Mouse (Mus musculus) lung, embryonic 16.5 days (tissue): ENCODE measurements around the gene Ankrd11. TPM values are rescaled to one million over a fixed set of nuclear protein-coding genes. Genes with fewer than 3 reads are reported as not detected.

Experiments used
- ATAC-seq: fragments of 200-750 bp; cut with Nextera tagmentation; 2 replicates; pipeline ENCODE4 v1.8.0; 2017; ENCODE audit warnings: low read depth, mild to moderate bottlenecking, moderate library complexity
- H3K27ac ChIP-seq: fragments of 300-500 bp; sonication (generic); 2 replicates; pipeline ENCODE4 v1.5.1; 2014; ENCODE audit warnings: mild to moderate bottlenecking, control low read depth, low read length
- H3K27me3 ChIP-seq: fragments of 300-500 bp; sonication (generic); 2 replicates; pipeline ENCODE4 v1.6.1; 2014; ENCODE audit warnings: low read depth, low read length, mixed read lengths; ENCODE audit not compliant: control insufficient read depth, insufficient read depth
- H3K36me3 ChIP-seq: fragments of 300-500 bp; sonication (generic); 2 replicates; pipeline ENCODE4 v1.6.1; 2014; ENCODE audit warnings: low read length; ENCODE audit not compliant: control insufficient read depth, insufficient read depth
- H3K4me1 ChIP-seq: fragments of 300-500 bp; sonication (generic); replicated peaks from 2 replicates; pipeline ENCODE4 v1.6.1; 2014; ENCODE audit warnings: low read length, mixed read lengths; ENCODE audit not compliant: control insufficient read depth, insufficient read depth
- H3K4me2 ChIP-seq: fragments of 300-500 bp; sonication (generic); 2 replicates; pipeline ENCODE4 v1.6.1; 2014; ENCODE audit warnings: low read depth, low read length, control low read depth
- H3K4me3 ChIP-seq: fragments of 300-500 bp; sonication (generic); 2 replicates; pipeline ENCODE4 v1.5.1; 2014; ENCODE audit warnings: mild to moderate bottlenecking, low read length, control low read depth
- H3K9ac ChIP-seq: fragments of 300-500 bp; sonication (generic); 2 replicates; pipeline ENCODE4 v1.6.1; 2014; ENCODE audit warnings: low read length, control low read depth
- H3K9me3 ChIP-seq: fragments of 300-500 bp; sonication (generic); 2 replicates; pipeline ENCODE4 v1.6.1; 2016; ENCODE audit warnings: low read length; ENCODE audit not compliant: control insufficient read depth
- WGBS: fragments of 180-500 bp; shearing (Covaris S2); extraction: QIAGEN DNeasy Blood & Tissue Kit; methylation state at CpG from one replicate; pipeline ENCODE4 v1.1.7; 2014; 5-methylcytosine and 5-hydroxymethylcytosine counted together
- polyA plus RNA-seq: library from polyadenylated mRNA; unstranded; fragments of >200 nt; fragmentation: Nextera tagmentation; extraction: Ambion mirVana; gene quantifications from 2 replicates; pipeline ENCODE4 v1.2.1, GENCODE M21; 2015

Ankrd11 gene
- polyA plus RNA-seq, 1 experiment from 2014 or later, result 23.9 TPM

DNA sequence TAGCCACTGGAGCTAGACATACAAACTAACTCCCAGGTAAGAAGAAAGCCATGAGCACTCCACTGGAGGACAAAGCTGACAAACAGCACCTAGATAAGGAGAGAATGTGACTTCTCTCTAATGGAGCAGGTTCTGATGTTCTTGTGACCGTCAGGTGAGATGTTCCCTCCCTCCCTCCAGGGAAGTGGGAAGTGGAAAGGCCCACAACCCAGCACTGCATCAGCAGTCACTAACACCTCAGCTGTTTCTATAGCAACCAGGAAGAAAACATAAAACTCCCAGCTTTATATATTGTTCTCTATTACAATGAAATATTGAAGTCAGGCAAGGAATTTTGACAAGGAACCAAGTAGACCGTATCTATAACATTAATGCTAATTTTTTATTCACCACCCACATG is 22.0 kb downstream of the Ankrd11 start:
- Histone ChIP-seq H3K36me3 (no peaks in the 10 kb centered on the region), H3K4me1 (peaks cover 11% of the 10 kb centered on the region), H3K4me2 (no peak overlapping the region), H3K27ac (no peak overlapping the region), H3K27me3 (no peaks in the 10 kb centered on the region), H3K4me3 (no peak overlapping the region), H3K9ac (no peak overlapping the region), H3K9me3 (no peaks in the 10 kb centered on the region)
- 55% methylated on average over 2 of the region's 2 CpGs for WGBS
- ATAC-seq, result no peak

DNA sequence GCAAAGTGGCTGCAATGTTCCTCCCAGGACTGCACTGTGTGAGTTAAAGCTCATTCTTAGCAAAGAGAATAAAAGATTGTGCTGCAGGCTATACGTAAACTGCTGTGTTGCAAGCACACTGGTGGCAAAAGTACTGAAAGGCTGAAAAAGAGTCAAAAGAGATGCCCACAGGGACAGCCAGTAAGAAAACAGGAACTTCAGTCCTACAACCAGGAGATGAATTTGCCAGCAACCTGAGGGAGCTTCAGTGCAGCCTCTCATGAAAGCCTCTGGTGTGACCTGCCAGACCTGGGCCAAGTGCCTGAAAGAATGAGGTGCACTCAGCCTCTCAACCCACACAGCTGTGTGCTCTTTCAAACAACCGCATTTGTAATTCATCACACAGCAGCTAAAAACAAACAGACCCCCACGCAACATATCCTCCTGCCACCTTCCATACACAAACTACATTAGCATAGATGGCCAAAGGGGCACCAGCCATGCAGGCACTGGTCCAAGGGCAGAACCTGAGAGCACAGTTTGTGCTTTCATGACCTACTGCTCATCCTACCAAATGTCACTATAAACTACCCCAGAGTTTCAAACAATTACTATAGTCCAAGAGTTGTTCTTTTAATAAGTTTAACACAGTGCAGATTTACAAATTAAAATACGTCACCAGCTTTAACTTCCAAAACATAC is 23.5 kb downstream of the Ankrd11 start:
- WGBS, result 58% methylated on average over 4 of the region's 4 CpGs
- no peaks in the 10 kb centered on the region for H3K9me3 ChIP-seq

DNA sequence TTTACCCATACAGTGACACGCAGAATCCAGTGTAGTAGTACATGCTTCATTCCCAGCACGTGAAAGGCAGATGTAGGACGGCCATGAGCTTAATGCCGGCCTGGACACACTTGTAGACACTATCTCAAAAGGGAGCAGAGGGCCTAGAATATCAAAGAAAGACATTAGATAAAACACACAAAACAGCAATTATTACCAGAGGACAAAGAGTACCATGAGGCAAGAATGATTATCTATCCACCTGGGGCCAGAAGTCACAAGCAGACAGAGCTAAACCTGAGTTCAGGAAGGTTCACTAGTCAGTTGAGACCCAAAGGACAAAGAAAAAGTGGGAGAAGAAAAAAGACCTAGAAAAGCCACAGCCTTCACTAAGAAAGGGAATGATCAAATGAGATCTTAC is 24.9 kb downstream of the Ankrd11 start:
- no peak overlapping the region for H3K4me3 ChIP-seq
- H3K27ac ChIP-seq, result no peak overlapping the region
- H3K36me3 ChIP-seq, result no peaks in the 10 kb centered on the region
- peaks cover 13% of the 10 kb centered on the region for H3K4me1 ChIP-seq
- no peak overlapping the region for H3K9ac ChIP-seq
- H3K9me3 ChIP-seq, result no peaks in the 10 kb centered on the region
- H3K27me3 ChIP-seq, result no peaks in the 10 kb centered on the region
- no peak overlapping the region for H3K4me2 ChIP-seq
- no peak for ATAC-seq
- WGBS, result 86% methylated on average over 4 of the region's 4 CpGs

More for the DNA sequence above, 23.5 kb downstream of the Ankrd11 start:
- Histone ChIP-seq H3K4me3 (no peak overlapping the region), H3K36me3 (no peaks in the 10 kb centered on the region), H3K9ac (no peak overlapping the region), H3K4me2 (no peak overlapping the region), H3K27me3 (no peaks in the 10 kb centered on the region), H3K27ac (no peak overlapping the region), H3K4me1 (peaks cover 16% of the 10 kb centered on the region)
- ATAC-seq, result no peak

DNA sequence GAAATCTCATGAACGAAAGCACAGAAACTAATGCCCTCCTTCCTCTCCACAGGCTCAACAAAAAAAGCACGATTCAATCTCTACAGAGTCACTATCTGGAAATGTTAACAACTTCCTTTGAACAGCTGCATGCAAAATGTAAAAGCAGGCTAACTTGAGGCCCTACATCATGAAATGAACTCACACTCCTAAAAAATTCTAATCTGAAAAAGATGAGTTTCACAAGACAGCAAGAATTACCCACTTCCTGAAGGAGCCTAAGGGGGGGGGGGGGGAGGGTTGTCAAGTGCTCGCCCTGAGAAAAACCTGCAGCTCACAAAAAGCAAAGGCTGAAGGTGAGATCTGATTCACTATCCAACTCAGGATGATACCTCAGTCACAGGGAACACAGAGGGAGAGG is 27.0 kb downstream of the Ankrd11 start:
- Histone ChIP-seq H3K36me3 (no peaks in the 10 kb centered on the region), H3K4me3 (no peak overlapping the region), H3K9ac (no peak overlapping the region), H3K4me2 (no peak overlapping the region), H3K9me3 (no peaks in the 10 kb centered on the region), H3K4me1 (peaks cover 6% of the 10 kb centered on the region), H3K27me3 (no peaks in the 10 kb centered on the region), H3K27ac (no peak overlapping the region)
- WGBS, result 49% methylated on average over 3 of the region's 3 CpGs
- no peak for ATAC-seq

DNA sequence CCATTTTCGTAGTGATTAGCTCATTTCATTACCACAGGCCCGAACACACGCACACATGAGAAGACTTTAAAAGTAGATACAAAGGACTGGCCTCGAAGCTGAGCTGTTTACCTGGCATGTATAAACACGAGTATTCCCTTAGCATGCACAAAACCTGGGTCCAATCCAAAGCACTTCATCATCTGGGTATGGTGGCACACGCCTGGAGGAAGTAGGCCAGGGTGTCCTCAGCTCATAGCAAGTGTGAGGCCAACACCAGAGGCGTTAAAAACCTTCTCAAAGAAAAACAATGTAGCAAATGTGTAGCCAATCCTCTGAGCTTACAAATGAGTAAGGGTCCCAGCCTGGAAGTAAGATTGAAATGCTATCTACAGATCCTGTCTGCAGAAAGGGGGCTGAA is 27.6 kb downstream of the Ankrd11 start:
- Histone ChIP-seq H3K27me3 (no peaks in the 10 kb centered on the region), H3K4me2 (no peak overlapping the region), H3K4me1 (peaks cover 6% of the 10 kb centered on the region), H3K4me3 (no peak overlapping the region), H3K9ac (no peak overlapping the region), H3K9me3 (no peaks in the 10 kb centered on the region), H3K36me3 (no peaks in the 10 kb centered on the region), H3K27ac (no peak overlapping the region)
- 68% methylated on average over 7 of the region's 7 CpGs for WGBS
- no peak for ATAC-seq

DNA sequence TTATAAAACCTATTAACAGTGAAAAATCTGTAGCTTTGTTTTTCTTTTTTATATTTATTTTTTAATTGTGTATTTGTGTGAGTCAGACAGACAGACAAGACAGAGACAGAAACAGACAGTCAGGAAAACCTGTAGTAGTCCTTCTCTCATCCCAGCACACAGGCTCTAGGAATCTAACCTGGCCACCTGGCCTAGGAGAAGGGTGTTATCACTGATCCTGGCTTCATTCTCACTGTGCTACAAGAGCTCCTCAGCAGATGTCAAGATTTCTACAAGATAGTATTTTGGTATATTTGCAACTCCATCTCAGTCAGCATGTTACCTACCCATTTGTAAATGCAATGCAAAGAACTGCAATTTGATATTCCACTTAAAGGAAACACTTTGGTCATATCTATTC is 30.8 kb downstream of the Ankrd11 start:
- Histone ChIP-seq H3K4me3 (no peak overlapping the region), H3K4me2 (no peak overlapping the region), H3K4me1 (peaks cover 16% of the 10 kb centered on the region), H3K27me3 (no peaks in the 10 kb centered on the region), H3K9ac (no peak overlapping the region), H3K36me3 (no peaks in the 10 kb centered on the region), H3K9me3 (no peaks in the 10 kb centered on the region), H3K27ac (no peak overlapping the region)
- no peak for ATAC-seq

DNA sequence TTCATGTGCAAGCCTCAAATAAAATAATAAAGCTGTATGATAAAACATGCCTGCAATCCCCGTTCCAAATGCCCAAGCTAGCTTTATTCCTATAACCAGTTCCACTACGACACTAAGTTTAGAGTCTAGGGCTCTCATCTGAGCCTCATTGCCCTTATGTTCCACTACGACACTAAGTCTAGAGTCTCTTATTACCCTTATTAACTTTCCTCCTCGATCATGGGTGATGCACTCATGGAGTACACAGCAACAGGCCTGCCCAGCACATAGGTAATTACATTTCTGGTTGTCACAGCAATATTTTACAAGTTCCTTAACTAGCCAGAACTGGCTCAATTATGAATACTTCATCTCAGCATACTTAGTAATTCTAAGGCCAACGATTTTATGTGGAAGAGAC is 36.3 kb downstream of the Ankrd11 start:
- H3K4me1 ChIP-seq, result peaks cover 28% of the 10 kb centered on the region
- no peaks in the 10 kb centered on the region for H3K9me3 ChIP-seq
- no peaks in the 10 kb centered on the region for H3K36me3 ChIP-seq
- no peaks in the 10 kb centered on the region for H3K27me3 ChIP-seq
- 70% methylated on average over 5 of the region's 5 CpGs for WGBS
- no peak overlapping the region for H3K4me3 ChIP-seq
- H3K4me2 ChIP-seq, result no peak overlapping the region
- no peak overlapping the region for H3K27ac ChIP-seq
- H3K9ac ChIP-seq, result no peak overlapping the region
- ATAC-seq, result no peak

DNA sequence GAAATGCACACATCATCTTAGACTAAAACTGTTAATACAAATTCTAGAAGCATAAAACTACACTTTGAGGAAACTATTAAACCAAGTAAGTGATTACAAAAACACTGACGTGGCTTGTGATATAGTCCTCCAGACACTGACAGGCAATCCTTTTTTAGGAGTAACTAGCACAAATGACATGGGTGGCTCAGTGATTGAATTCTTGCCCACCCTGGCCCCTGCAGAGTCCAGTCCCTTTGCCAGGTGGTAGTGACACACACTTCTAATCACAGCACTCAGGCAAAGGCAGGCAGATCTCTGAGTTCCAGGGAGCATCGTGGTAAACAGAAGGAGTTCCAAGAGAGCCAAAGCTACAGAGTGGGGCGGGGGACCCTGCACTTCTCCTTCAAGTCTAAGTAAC is 36.7 kb downstream of the Ankrd11 start:
- no peak overlapping the region for H3K9ac ChIP-seq
- H3K27me3 ChIP-seq, result no peaks in the 10 kb centered on the region
- ATAC-seq, result no peak
- H3K9me3 ChIP-seq, result no peaks in the 10 kb centered on the region
- H3K36me3 ChIP-seq, result no peaks in the 10 kb centered on the region
- H3K4me2 ChIP-seq, result no peak overlapping the region
- 44% methylated on average over 3 of the region's 3 CpGs for WGBS
- no peak overlapping the region for H3K27ac ChIP-seq
- no peak overlapping the region for H3K4me3 ChIP-seq
- peaks cover 28% of the 10 kb centered on the region for H3K4me1 ChIP-seq

DNA sequence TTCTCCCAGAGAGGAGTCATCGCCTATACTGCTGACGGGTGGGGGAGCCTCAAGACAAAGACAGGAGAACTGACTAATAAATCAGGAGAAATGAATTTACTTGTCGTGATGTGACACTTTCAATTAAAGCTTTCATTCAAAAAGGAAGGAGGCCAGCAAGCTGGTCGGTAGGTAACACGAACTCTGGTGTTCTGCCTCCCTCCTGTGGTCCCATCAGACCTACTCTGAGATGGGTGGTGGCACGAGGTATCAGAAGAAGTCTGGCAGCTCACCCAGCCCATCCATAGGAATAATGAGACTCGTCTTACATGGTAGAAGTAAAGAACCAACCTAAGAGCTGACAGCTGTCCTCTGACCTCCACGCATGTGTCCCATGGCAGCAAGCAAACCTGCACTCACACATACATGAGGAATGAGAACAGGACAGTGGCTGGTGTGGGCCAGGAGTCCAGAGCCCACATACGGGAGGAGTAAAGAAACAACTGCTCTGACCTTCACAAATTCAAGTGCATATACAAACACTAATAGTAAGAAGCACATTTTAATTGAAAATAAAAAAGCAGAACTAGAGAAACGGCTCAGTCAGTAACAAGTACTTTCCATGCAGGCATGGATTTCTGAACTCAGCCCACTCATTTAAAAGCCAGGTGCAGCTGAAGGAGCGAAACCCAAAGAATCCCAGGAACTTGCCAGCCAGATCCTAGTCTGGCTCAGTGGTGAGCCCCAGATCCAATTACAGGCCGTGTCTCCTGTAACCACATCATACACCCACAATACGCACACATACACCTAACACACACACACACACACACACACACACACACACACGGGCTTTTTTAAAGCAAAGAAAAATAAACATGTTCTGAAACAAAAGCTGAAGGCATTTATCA is 37.8 kb downstream of the Ankrd11 start:
- Histone ChIP-seq H3K4me1 (peaks cover 28% of the 10 kb centered on the region), H3K4me2 (no peak overlapping the region), H3K36me3 (no peaks in the 10 kb centered on the region), H3K27me3 (no peaks in the 10 kb centered on the region), H3K4me3 (no peak overlapping the region), H3K27ac (no peak overlapping the region), H3K9me3 (no peaks in the 10 kb centered on the region), H3K9ac (no peak overlapping the region)
- WGBS, result 51% methylated on average over 14 of the region's 14 CpGs
- ATAC-seq, result 0 out of 2 replicates have a peak, but pooled peaks have one; percentile 41
